Mouse (Mus musculus) frontal cortex, postnatal 36 days (tissue): ENCODE measurements around the gene Mpp2.

Experiments used
- DNase-seq, 2 experiments: peaks; one replicate each; pipeline ENCODE4 v3.0.0; 2022; ENCODE audit warnings: low spot score in 2 of 2

The Mpp2 gene

GRCm38 (mm10) chr11:102036336-102036735 is 52.0 kb downstream of the Mpp2 start:
- DNase-seq, result no peak

- DNase-seq, result no peak
These were observed 52.8 kb downstream of the Mpp2 start for GRCm38 (mm10) chr11:102035456-102035960.

- no peak for DNase-seq
These were observed 53.4 kb downstream of the Mpp2 start for GRCm38 (mm10) chr11:102034887-102035286.

GRCm38 (mm10) chr11:102033055-102033591 is 55.2 kb downstream of the Mpp2 start:
- no peak for DNase-seq

- DNase-seq, result peak in 1 of 2 experiments; percentile 56
These were observed 57.2 kb downstream of the Mpp2 start for GRCm38 (mm10) chr11:102031149-102031548.

GRCm38 (mm10) chr11:102029966-102030365 is 58.3 kb downstream of the Mpp2 start:
- DNase-seq, result no peak

- no peak for DNase-seq
These were observed 59.0 kb downstream of the Mpp2 start for GRCm38 (mm10) chr11:102029304-102029703.

- DNase-seq, result no peak
These were observed 60.1 kb downstream of the Mpp2 start, which contains the start of gene Mpp3 for GRCm38 (mm10) chr11:102028087-102028816. TSS of gene Mpp3 (minus strand) at chr11:102028461.

- DNase-seq, result no peak
These were observed 60.8 kb downstream of the Mpp2 start for GRCm38 (mm10) chr11:102027361-102028017.

- DNase-seq, result peak; percentile 55 to 64
These were observed 61.5 kb downstream of the Mpp2 start for GRCm38 (mm10) chr11:102026694-102027360.

GRCm38 (mm10) chr11:102025991-102026660 is 62.2 kb downstream of the Mpp2 start:
- no peak for DNase-seq

- no peak for DNase-seq
These were observed 63.0 kb downstream of the Mpp2 start for GRCm38 (mm10) chr11:102025354-102025753.

- DNase-seq, result no peak
These were observed 63.4 kb downstream of the Mpp2 start for GRCm38 (mm10) chr11:102024875-102025274.

GRCm38 (mm10) chr11:102024084-102024758 is 64.1 kb downstream of the Mpp2 start:
- DNase-seq, result no peak

- peak; percentile 58 to 62 for DNase-seq
These were observed 64.9 kb downstream of the Mpp2 start for GRCm38 (mm10) chr11:102023406-102023805.

GRCm38 (mm10) chr11:102021196-102021595 is 67.1 kb downstream of the Mpp2 start:
- DNase-seq, result no peak

GRCm38 (mm10) chr11:102019736-102020135 is 68.6 kb downstream of the Mpp2 start:
- DNase-seq, result no peak

GRCm38 (mm10) chr11:102016136-102016535 is 72.2 kb downstream of the Mpp2 start:
- DNase-seq, result no peak

- no peak for DNase-seq
These were observed 72.8 kb downstream of the Mpp2 start for GRCm38 (mm10) chr11:102015472-102015871.

GRCm38 (mm10) chr11:102013201-102013600 is 75.1 kb downstream of the Mpp2 start:
- no peak for DNase-seq

- DNase-seq, result no peak
These were observed 76.8 kb downstream of the Mpp2 start for GRCm38 (mm10) chr11:102011510-102011909.
